Mouse (Mus musculus) spleen, adult 2 months (tissue): ENCODE results near the gene Fam43a.

Source experiments
- CTCF ChIP-seq: fragments of 200-500 bp; IDR thresholded peaks from 2 replicates; pipeline ENCODE4 v1.5.1; 2011; ENCODE audit warnings: mild to moderate bottlenecking, inconsistent platforms; ENCODE audit not compliant: insufficient read depth, insufficient read length, insufficient replicate concordance; ENCODE audit errors: extremely low read depth
- POLR2A ChIP-seq: fragments of 200-500 bp; IDR thresholded peaks from 2 replicates; pipeline ENCODE4 v1.6.1; 2011; ENCODE audit warnings: low read depth, low read length, inconsistent platforms

DNA sequence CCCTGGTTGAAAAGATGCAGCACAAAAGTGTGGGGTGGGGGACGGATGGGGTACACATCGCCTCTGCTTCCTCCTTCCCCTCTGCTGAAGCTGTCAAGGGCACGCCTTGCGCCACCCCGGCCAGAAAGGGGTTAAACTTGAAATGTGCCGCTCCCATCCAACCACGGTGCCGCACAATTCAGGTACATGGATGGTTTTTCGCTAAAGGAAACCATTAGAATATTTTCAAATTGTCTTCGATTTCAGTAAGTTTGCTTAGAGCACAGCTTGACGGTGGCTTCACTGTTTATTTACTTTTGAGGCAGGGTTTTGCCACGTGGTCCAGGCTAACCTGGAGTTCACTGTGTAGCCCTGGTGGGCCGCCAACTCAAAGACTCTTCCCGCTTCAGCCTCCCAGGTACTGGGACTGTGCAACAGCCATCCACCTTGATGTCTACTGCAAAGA lies 48.8 kb upstream of the Fam43a start, which contains the start of gene Tmem44:
- no peak for TF ChIP-seq CTCF
- no peak for TF ChIP-seq POLR2A
